Mouse (Mus musculus) C2C12 (cell line): ENCODE results near the gene Cul4a.

Source experiments
- CEBPB ChIP-seq: IDR thresholded peaks from one replicate; pipeline ENCODE4 v1.6.1; 2011; ENCODE audit warnings: low read depth, mild to moderate bottlenecking, control low read depth, moderate library complexity
- CTCF ChIP-seq: IDR thresholded peaks from one replicate; pipeline ENCODE4 v1.5.1; 2011; ENCODE audit not compliant: control insufficient read depth, insufficient read depth, insufficient read length
- MAX ChIP-seq: IDR thresholded peaks from one replicate; pipeline ENCODE4 v1.6.1; 2011; ENCODE audit warnings: mild to moderate bottlenecking, control low read depth
- MYOD1 ChIP-seq: IDR thresholded peaks from one replicate; pipeline ENCODE4 v1.6.1; 2011; ENCODE audit warnings: low read depth; ENCODE audit not compliant: control insufficient read depth, insufficient read length
- MYOG ChIP-seq: IDR thresholded peaks from one replicate; pipeline ENCODE4 v1.6.1; 2011; ENCODE audit not compliant: control insufficient read depth, insufficient read length; ENCODE audit errors: extremely low read depth

GRCm38 (mm10) chr8:13175650-13176049 is 70.2 kb downstream of the Cul4a start:
- TF ChIP-seq CTCF, result no peak
- TF ChIP-seq MYOD1, result no peak
- TF ChIP-seq CEBPB, result no peak
- TF ChIP-seq MYOG, result no peak
- no peak for TF ChIP-seq MAX
